Mouse (Mus musculus): ENCODE results near the gene Ccin. TPM values are rescaled to one million over a fixed set of nuclear protein-coding genes. Genes with fewer than 3 reads are reported as not detected.

Ccin gene
- polyA plus RNA-seq, 1 experiment from 2014 or later: not detected

DNA sequence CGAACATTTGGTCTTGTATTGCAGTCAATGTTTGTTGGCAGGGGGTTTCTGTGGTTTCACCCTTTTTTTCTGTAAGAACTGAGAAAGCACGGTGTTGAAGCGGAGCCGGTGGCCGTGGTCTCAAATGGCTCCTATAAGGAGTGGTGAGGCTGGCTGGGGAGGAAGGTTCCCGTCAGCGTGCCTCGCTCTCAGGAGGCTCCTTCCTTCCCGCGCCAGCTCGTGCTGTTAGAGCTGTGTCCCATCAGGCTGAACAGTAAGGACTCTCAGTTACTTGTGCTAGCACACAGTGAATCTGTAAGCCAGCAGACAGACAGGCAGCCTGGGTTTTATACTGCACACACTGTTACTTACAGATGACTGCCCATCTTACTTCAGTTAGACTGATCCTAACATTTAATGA is 39.5 kb downstream of the Ccin start:
- Histone ChIP-seq H3K4me1 (0 out of 2 replicates have a peak, but pooled peaks cover 10% of the 10 kb centered on the region), H3K36me3 (peaks cover 94% of the 10 kb centered on the region), H3K27me3 (no peaks in the 10 kb centered on the region), H3K9ac (no peak overlapping the region), H3K4me2 (no peak overlapping the region), H3K9me3 (no peaks in the 10 kb centered on the region), H3K4me3 (no peak overlapping the region), H3K27ac (no peak overlapping the region; the same call in 1 of the 2 replicates)
- 82% methylated on average over 11 of the region's 11 CpGs for WGBS
- no peak for ATAC-seq (ENCODE audit: insufficient number of reproducible peaks, insufficient read depth, low FRiP score, low TSS enrichment, low read depth)

DNA sequence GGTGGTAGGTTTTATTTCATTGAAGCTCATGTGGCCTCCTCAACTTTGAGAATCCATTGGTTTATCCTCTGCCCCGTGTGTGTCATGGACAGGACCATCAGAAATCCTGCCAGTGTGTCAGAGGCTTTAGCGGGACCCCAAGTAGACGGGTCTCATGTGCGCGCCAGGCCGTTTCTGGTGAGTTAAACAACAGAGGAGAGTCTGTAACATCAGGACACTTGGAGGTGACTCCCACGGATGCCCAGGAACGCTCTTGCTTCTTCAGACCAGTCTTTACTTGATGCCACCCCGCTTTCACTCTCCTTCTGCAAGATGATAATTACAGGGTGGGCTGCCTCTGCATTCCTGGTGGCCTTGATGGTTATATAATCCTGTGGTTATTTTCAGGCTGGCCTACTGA is 40.4 kb downstream of the Ccin start:
- H3K27me3 ChIP-seq: no peaks in the 10 kb centered on the region
- H3K4me1 ChIP-seq: 0 out of 2 replicates have a peak, but pooled peaks cover 8% of the 10 kb centered on the region
- no peak overlapping the region for H3K4me2 ChIP-seq
- peaks cover 98% of the 10 kb centered on the region for H3K36me3 ChIP-seq
- no peak overlapping the region for H3K4me3 ChIP-seq
- no peak overlapping the region for H3K27ac ChIP-seq
- WGBS: 82% methylated on average over 9 of the region's 9 CpGs
- no peaks in the 10 kb centered on the region for H3K9me3 ChIP-seq
- no peak for ATAC-seq (ENCODE audit: insufficient number of reproducible peaks, insufficient read depth, low FRiP score, low TSS enrichment, low read depth)
- no peak overlapping the region for H3K9ac ChIP-seq

DNA sequence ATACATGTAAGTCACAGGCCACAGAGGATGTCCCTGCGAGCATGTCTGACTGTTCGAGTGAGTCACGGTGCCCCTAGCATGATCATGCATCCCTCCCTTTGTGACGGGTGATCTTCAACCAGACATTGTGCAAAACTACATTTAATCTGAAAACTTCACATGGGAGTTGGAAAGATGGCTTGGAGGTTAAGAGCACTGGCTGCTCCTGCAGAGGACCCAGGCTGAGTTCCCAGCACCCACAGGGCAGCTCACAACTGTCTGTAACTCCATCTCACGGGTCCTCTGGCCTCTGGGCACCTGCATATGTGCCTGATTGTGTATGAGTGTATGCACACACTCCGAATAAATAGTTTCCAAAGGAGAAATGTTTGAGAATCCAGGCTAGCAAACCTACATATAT is 41.0 kb downstream of the Ccin start:
- H3K4me2 ChIP-seq: no peak overlapping the region
- H3K4me1 ChIP-seq: 0 out of 2 replicates have a peak, but pooled peaks cover 8% of the 10 kb centered on the region
- H3K27me3 ChIP-seq: no peaks in the 10 kb centered on the region
- peaks cover 98% of the 10 kb centered on the region for H3K36me3 ChIP-seq
- H3K27ac ChIP-seq: 0 out of 2 replicates have a peak overlapping the region, but pooled peaks have one; percentile 29
- H3K9me3 ChIP-seq: no peaks in the 10 kb centered on the region
- no peak for ATAC-seq (ENCODE audit: insufficient number of reproducible peaks, insufficient read depth, low FRiP score, low TSS enrichment, low read depth)
- no peak overlapping the region for H3K4me3 ChIP-seq
- no peak overlapping the region for H3K9ac ChIP-seq
- WGBS: 94% methylated on average over 6 of the region's 6 CpGs

DNA sequence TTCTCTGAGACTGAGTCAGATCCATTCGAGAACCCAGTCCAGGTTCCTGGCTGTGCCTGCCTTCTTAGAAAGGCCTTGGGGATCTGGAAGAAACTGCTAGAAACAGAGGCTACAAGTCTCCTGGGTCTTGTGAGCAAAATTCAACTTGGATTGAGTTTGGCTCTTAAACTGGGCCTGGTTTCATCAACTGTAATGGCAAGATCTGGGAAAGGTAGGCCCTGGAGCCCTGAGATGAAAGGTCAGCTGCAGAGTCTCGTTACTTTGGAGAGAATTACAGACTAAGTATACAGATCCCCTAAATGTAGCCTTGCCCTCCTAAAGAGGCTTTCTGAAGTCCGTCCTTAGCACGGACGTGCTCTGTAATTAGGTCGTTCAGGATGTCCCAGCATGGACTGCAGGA is 42.3 kb downstream of the Ccin start:
- Histone ChIP-seq H3K27me3 (no peaks in the 10 kb centered on the region), H3K36me3 (peaks cover 98% of the 10 kb centered on the region), H3K4me2 (no peak overlapping the region), H3K4me1 (0 out of 2 replicates have a peak, but pooled peaks cover 8% of the 10 kb centered on the region), H3K27ac (no peak overlapping the region), H3K9ac (no peak overlapping the region), H3K9me3 (no peaks in the 10 kb centered on the region), H3K4me3 (no peak overlapping the region)
- ATAC-seq (ENCODE audit: insufficient number of reproducible peaks, insufficient read depth, low FRiP score, low TSS enrichment, low read depth): no peak
- WGBS: 84% methylated on average over 6 of the region's 6 CpGs

DNA sequence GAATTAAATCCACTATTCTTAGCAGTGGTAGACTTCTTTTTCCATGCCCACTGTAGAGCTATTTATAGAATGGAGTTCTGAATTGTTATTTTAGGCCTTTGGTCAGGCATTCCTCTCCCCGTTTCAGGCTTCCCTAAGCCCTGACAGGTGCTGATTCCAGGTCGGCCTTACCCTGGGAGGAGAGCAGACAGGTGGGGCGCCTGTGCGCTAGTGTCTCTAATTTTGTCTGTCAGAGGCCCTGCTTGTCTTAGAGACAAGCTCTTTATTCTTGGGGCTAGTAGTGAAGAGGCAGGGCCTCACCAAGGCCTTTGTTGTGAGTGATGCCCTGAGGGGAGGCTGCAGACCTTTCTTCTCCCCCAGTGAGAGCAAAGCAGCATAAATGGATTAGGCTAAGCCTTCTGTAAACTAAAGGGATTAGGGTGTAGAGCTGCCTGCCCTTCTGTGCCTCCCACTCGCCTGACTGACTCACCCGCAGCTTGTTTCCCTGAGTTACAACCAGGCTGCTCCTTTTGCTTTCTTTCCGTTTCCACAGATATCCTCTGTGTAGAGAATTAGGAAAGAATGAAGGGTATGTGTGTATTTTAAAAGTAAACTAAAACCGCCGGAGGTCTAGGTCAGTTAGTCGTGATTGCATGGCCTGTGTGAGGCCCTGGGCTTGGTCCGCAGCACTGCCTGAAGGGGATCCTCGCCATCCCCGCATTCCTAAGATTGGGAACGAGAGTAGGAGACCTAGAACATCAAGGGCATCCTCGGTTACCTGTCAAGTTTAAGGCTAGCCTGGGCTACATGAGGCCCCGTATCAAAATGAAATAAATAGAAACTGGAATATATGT is 45.2 kb downstream of the Ccin start:
- no peaks in the 10 kb centered on the region for H3K9me3 ChIP-seq
- no peak overlapping the region for H3K9ac ChIP-seq
- H3K4me1 ChIP-seq: 0 out of 2 replicates have a peak, but pooled peaks cover 4% of the 10 kb centered on the region
- H3K27ac ChIP-seq: peak overlapping the region; percentile 30
- no peak overlapping the region for H3K4me3 ChIP-seq
- no peak overlapping the region for H3K4me2 ChIP-seq
- ATAC-seq (ENCODE audit: insufficient number of reproducible peaks, insufficient read depth, low FRiP score, low TSS enrichment, low read depth): peak; percentile 43; the same call in 1 of the 2 replicates
- no peaks in the 10 kb centered on the region for H3K27me3 ChIP-seq
- peaks cover 100% of the 10 kb centered on the region for H3K36me3 ChIP-seq
- WGBS: 38% methylated on average over 16 of the region's 16 CpGs

DNA sequence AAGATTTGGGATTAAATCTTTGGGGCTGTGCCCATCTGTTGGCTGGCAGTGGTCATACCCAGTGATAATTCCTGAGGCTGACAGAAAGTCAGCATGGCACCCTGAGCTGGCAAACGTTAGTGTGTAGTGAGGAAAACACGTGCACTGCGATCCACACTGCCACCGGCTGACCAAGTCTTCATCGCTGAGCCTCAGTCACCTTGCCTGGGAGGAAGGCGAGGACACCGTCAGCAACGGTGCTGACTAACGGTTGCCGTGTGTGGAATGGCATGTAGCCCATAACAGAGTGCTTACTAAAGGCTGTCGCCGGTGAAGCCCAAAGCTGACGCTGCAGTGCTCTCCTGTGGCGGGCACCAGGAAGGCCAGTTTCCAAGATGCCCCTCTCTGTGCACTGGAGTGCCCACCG is 46.4 kb downstream of the Ccin start:
- no peak overlapping the region for H3K4me2 ChIP-seq
- no peak overlapping the region for H3K9ac ChIP-seq
- WGBS: 92% methylated on average over 15 of the region's 15 CpGs
- H3K27ac ChIP-seq: no peak overlapping the region
- ATAC-seq (ENCODE audit: insufficient number of reproducible peaks, insufficient read depth, low FRiP score, low TSS enrichment, low read depth): no peak
- peaks cover 95% of the 10 kb centered on the region for H3K36me3 ChIP-seq
- H3K4me3 ChIP-seq: no peak overlapping the region
- H3K4me1 ChIP-seq: 0 out of 2 replicates have a peak, but pooled peaks cover 4% of the 10 kb centered on the region
- H3K9me3 ChIP-seq: no peaks in the 10 kb centered on the region
- H3K27me3 ChIP-seq: no peaks in the 10 kb centered on the region

DNA sequence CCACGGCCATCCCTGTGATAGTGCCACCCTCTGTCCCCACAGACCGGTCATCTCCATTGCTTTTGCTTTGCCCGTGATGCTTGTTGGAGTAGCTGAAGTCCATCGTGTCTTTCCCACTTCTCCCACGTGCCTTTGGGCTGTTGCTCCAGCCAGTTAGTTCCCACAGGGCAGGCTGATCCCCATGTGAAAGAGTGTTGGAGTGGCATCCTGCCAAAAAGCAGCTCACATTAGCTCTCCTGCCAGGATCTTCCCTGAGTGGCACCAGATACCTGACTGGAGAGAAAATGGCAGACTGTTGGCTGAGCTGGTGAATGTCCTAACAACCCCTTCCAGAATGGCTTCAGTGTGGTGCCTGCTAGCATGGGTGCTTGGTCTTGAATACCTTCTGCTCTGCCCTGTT is 48.2 kb downstream of the Ccin start:
- Histone ChIP-seq H3K27me3 (no peaks in the 10 kb centered on the region), H3K4me2 (no peak overlapping the region), H3K9ac (no peak overlapping the region), H3K4me3 (no peak overlapping the region), H3K9me3 (no peaks in the 10 kb centered on the region), H3K4me1 (0 out of 2 replicates have a peak, but pooled peaks cover 4% of the 10 kb centered on the region), H3K27ac (no peak overlapping the region), H3K36me3 (peaks cover 84% of the 10 kb centered on the region)
- ATAC-seq (ENCODE audit: insufficient number of reproducible peaks, insufficient read depth, low FRiP score, low TSS enrichment, low read depth): no peak
- WGBS: 90% methylated on average over 5 of the region's 5 CpGs

Other genes with a start within 250 kb of the Ccin start
- gene Olfr159, start 212.5 kb upstream of the Ccin start, polyA plus RNA-seq (2015; fragmentation: Nextera tagmentation; extraction: Ambion mirVana): not detected in 2 replicates
- not detected in 2 replicates for gene Olfr156, start 159.6 kb upstream of the Ccin start, polyA plus RNA-seq (2015; fragmentation: Nextera tagmentation; extraction: Ambion mirVana)
- gene Olfr157, start 143.3 kb upstream of the Ccin start, polyA plus RNA-seq (2015; fragmentation: Nextera tagmentation; extraction: Ambion mirVana): 0.14 TPM in 1 of 2 replicates, not detected in the other
- not detected in 2 replicates for gene Olfr155, start 131.9 kb upstream of the Ccin start, polyA plus RNA-seq (2015; fragmentation: Nextera tagmentation; extraction: Ambion mirVana)
- gene Reck, start 108.0 kb upstream of the Ccin start, polyA plus RNA-seq (2015; fragmentation: Nextera tagmentation; extraction: Ambion mirVana): 28.9 and 33.6 TPM in 2 replicates
- gene Glipr2, start 26.1 kb upstream of the Ccin start, polyA plus RNA-seq (2015; fragmentation: Nextera tagmentation; extraction: Ambion mirVana): 63.0 and 71.6 TPM in 2 replicates
- 252 and 284 TPM in 2 replicates for gene Clta, start 21.0 kb downstream of the Ccin start, polyA plus RNA-seq (2015; fragmentation: Nextera tagmentation; extraction: Ambion mirVana)
- 20.2 and 23.6 TPM in 2 replicates for gene Gne, start 100.7 kb downstream of the Ccin start, polyA plus RNA-seq (2015; fragmentation: Nextera tagmentation; extraction: Ambion mirVana)